24 mouse cellular contexts compared by ENCODE assay signal in the genomic region with DNA sequence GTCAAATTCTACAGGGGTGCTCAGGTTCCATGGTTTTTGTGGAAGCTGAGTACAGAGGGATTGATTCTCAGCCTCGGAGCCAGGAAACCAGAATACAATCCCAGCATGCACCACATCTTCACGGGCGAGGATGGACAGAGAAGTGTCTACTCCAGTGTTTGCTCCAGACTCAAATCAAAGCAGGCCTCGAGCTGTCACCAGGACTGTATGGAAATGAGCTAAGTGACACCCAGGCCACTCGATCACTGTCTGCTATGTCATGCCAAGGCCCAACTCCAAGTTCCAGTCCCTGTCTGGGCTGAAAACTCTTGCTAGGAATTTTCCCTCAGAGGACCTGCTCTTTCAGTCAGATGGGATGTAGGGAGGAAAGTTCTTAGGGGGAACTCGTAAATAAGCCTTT.
A peak's percentile ranks its signal among the peaks of the same experiment; 100 is the strongest.
DNase-seq lines count a peak whose midpoint lies in the region; ATAC-seq and TF ChIP-seq lines count a peak whose summit lies in the region.
"Had no signal": no experiment of that assay in that cellular context is flagged by ENCODE, and none has a peak within 500 bp of the region (broad histone marks: within the 10 kb centered on the region; RNA-seq: fewer than 3 reads in every experiment).

No protein-coding gene starts in this region.

- H3K4me2 ChIP-seq in heart, embryonic 11.5 days: no peak overlapping the region
- H3K4me2 ChIP-seq in liver, postnatal 0 days (ENCODE audit: low read depth, low read length): no peak overlapping the region
- H3K4me2 ChIP-seq: embryonic facial prominence, embryonic 12.5 days; forebrain, embryonic 13.5 days; forebrain, embryonic 15.5 days had no signal

- H3K9ac ChIP-seq in heart, embryonic 11.5 days (ENCODE audit: low read depth, low read length): no peak overlapping the region
- no peak overlapping the region for H3K9ac ChIP-seq in liver, adult 2 months (ENCODE audit: low read depth, low read length)
- no peak overlapping the region for H3K9ac ChIP-seq in liver, postnatal 0 days (replicated peaks)
- H3K9ac ChIP-seq: embryonic facial prominence, embryonic 12.5 days; forebrain, embryonic 13.5 days; forebrain, embryonic 15.5 days had no signal

- no peaks in the 10 kb centered on the region for H3K36me3 ChIP-seq in heart, embryonic 11.5 days (ENCODE audit: control insufficient read depth, insufficient read depth, low read length)
- no peaks in the 10 kb centered on the region for H3K36me3 ChIP-seq in liver, adult 2 months (ENCODE audit: control insufficient read depth, insufficient read depth, low read length)
- no peaks in the 10 kb centered on the region for H3K36me3 ChIP-seq in liver, postnatal 0 days (replicated peaks; ENCODE audit: insufficient read depth, low read length)
- H3K36me3 ChIP-seq: embryonic facial prominence, embryonic 10.5 days; embryonic facial prominence, embryonic 12.5 days; forebrain, embryonic 15.5 days; G1E had no signal

- H3K27me3 ChIP-seq in heart, embryonic 11.5 days (ENCODE audit: control insufficient read depth, insufficient read depth, low read length): no peaks in the 10 kb centered on the region
- no peaks in the 10 kb centered on the region for H3K27me3 ChIP-seq in liver, adult 2 months (ENCODE audit: control insufficient read depth, insufficient read depth, low read length)
- H3K27me3 ChIP-seq in liver, postnatal 0 days (ENCODE audit: insufficient read depth, low read length): no peaks in the 10 kb centered on the region
- H3K27me3 ChIP-seq: CH12.LX; embryonic facial prominence, embryonic 12.5 days; forebrain, embryonic 13.5 days; forebrain, embryonic 15.5 days; Patski had no signal

- 78% methylated on average over 6 of the region's 6 CpGs for WGBS in heart, embryonic 11.5 days (ENCODE audit: insufficient replicate concordance)
- 79% methylated on average over 6 of the region's 6 CpGs for WGBS in liver, adult 2 months
- WGBS in liver, postnatal 0 days (ENCODE audit: insufficient replicate concordance): 68% methylated on average over 6 of the region's 6 CpGs

- no peak for ATAC-seq in heart, embryonic 11.5 days (replicated peaks; ENCODE audit: insufficient number of reproducible peaks, low FRiP score, low TSS enrichment)
- no peak for ATAC-seq in liver, postnatal 0 days
- ATAC-seq: activated CD4-positive, CD25-positive, alpha-beta regulatory T cell, adult 4 months; CD4-positive, CD25-positive, alpha-beta regulatory T cell, adult 4 months; forebrain, embryonic 13.5 days; forebrain, embryonic 15.5 days; Patski had no signal

- H3K27ac ChIP-seq in heart, embryonic 11.5 days (ENCODE audit: low read depth, low read length): no peak overlapping the region
- no peak overlapping the region for H3K27ac ChIP-seq in liver, adult 2 months (replicated peaks; ENCODE audit: insufficient read depth, low read depth, low read length)
- no peak overlapping the region for H3K27ac ChIP-seq in liver, postnatal 0 days (ENCODE audit: low read depth)
- H3K27ac ChIP-seq: embryonic facial prominence, embryonic 10.5 days; embryonic facial prominence, embryonic 12.5 days; forebrain, embryonic 13.5 days; forebrain, embryonic 15.5 days had no signal

- H3K79me2 ChIP-seq in liver, adult 2 months (ENCODE audit: control insufficient read depth, insufficient read depth, low read length): no peaks in the 10 kb centered on the region

- H3K4me1 ChIP-seq in heart, embryonic 11.5 days (ENCODE audit: control insufficient read depth, insufficient read depth, low read length): no peaks in the 10 kb centered on the region
- H3K4me1 ChIP-seq in liver, adult 2 months (ENCODE audit: control insufficient read depth, insufficient read depth, low read length): peaks cover 12% of the 10 kb centered on the region
- no peaks in the 10 kb centered on the region for H3K4me1 ChIP-seq in liver, postnatal 0 days (ENCODE audit: insufficient read depth)
- H3K4me1 ChIP-seq: embryonic facial prominence, embryonic 10.5 days; embryonic facial prominence, embryonic 12.5 days; forebrain, embryonic 13.5 days; forebrain, embryonic 15.5 days had no signal

- no peaks in the 10 kb centered on the region for H3K9me3 ChIP-seq in heart, embryonic 11.5 days (replicated peaks; ENCODE audit: control insufficient read depth, low read length)
- no peaks in the 10 kb centered on the region for H3K9me3 ChIP-seq in liver, postnatal 0 days (ENCODE audit: low read length)
- H3K9me3 ChIP-seq: embryonic facial prominence, embryonic 10.5 days; embryonic facial prominence, embryonic 12.5 days; forebrain, embryonic 13.5 days; forebrain, embryonic 15.5 days had no signal

- no peak overlapping the region for H3K4me3 ChIP-seq in heart, embryonic 11.5 days (ENCODE audit: low read depth, low read length)
- H3K4me3 ChIP-seq in liver, adult 2 months (ENCODE audit: insufficient read depth, low read depth, low read length): no peak overlapping the region
- H3K4me3 ChIP-seq in liver, postnatal 0 days (ENCODE audit: low read depth, low read length): no peak overlapping the region
- H3K4me3 ChIP-seq: embryonic facial prominence, embryonic 10.5 days; embryonic facial prominence, embryonic 12.5 days; forebrain, embryonic 13.5 days; forebrain, embryonic 15.5 days had no signal

- no peak for TF ChIP-seq EP300 in liver, postnatal 0 days (IDR thresholded peaks at IDR 0.05; ENCODE audit: low read depth)

- TF ChIP-seq POLR2A in liver, adult 2 months (IDR thresholded peaks at IDR 0.05; ENCODE audit: extremely low read depth, insufficient read depth, low read length): no peak

- peak; percentile 64 for DNase-seq in heart, adult 11 months
- DNase-seq in kidney, postnatal 10 days: peak; percentile 9
- no peak for DNase-seq in kidney, adult 8-10 months
- peak; percentile 31 for DNase-seq in liver, adult 2 months (ENCODE audit: extremely low read depth, low read depth, low spot score)
- no peak for DNase-seq in liver, postnatal 0 days
- DNase-seq: adrenal gland, adult 8-10 months; adrenal gland, postnatal 14 days; adrenal gland, postnatal 36 days; B cell, adult 2 months; cerebellum, adult 11-12 months; cerebellum, adult 2 months; cerebellum, adult 9-10 months; cerebellum, postnatal 10 days; cerebellum, postnatal 25 days had no signal

- no peak for TF ChIP-seq CTCF in liver, adult 2 months (IDR thresholded peaks at IDR 0.05; ENCODE audit: low read depth, low read length)
- TF ChIP-seq CTCF in liver, postnatal 0 days (IDR thresholded peaks at IDR 0.05; ENCODE audit: low read depth): no peak

Comparison
In these comparisons a context has a peak if more than half of its experiments do, and no peak if none do; other contexts are left out.
1. DNase-seq: peak in heart, adult 11 months (single experiment), kidney, postnatal 10 days (single experiment) and liver, adult 2 months (single experiment); none in kidney, adult 8-10 months (0 of 2) and liver, postnatal 0 days (single experiment).